8 mouse cellular contexts compared by ENCODE assay signal in genomic region chrX:53268856-53269255, GRCm38 (mm10). TPM values are rescaled to one million over a fixed set of nuclear protein-coding genes. Genes with fewer than 3 reads are reported as not detected.
DNase-seq lines count a peak whose midpoint lies in the region; ATAC-seq lines count a peak whose summit lies in the region.

No protein-coding gene starts in this region.

- peak overlapping the region; percentile 56 for H3K9ac ChIP-seq in heart, embryonic 15.5 days
- peak overlapping the region; percentile 44; the same call in 1 of the 2 replicates for H3K9ac ChIP-seq in neural tube, embryonic 14.5 days (replicated peaks; ENCODE audit: low read depth, low read length)

- H3K9me3 ChIP-seq in forebrain, embryonic 10.5 days: no peaks in the 10 kb centered on the region
- no peaks in the 10 kb centered on the region for H3K9me3 ChIP-seq in heart, embryonic 15.5 days (replicated peaks)
- no peaks in the 10 kb centered on the region for H3K9me3 ChIP-seq in neural tube, embryonic 14.5 days (ENCODE audit: control insufficient read depth, low read length)

- peak overlapping the region; percentile 88 for H3K4me2 ChIP-seq in heart, embryonic 15.5 days
- H3K4me2 ChIP-seq in neural tube, embryonic 14.5 days (ENCODE audit: low read depth, low read length): peak overlapping the region; percentile 52

- H3K4me1 ChIP-seq in forebrain, embryonic 10.5 days: peaks cover 15% of the 10 kb centered on the region
- peaks cover 6% of the 10 kb centered on the region; the same call in 1 of the 2 replicates for H3K4me1 ChIP-seq in heart, embryonic 15.5 days (replicated peaks)
- H3K4me1 ChIP-seq in neural tube, embryonic 14.5 days (ENCODE audit: control insufficient read depth, insufficient read depth, low read length): no peaks in the 10 kb centered on the region

- H3K36me3 ChIP-seq in forebrain, embryonic 10.5 days (replicated peaks): no peaks in the 10 kb centered on the region
- no peaks in the 10 kb centered on the region for H3K36me3 ChIP-seq in heart, embryonic 15.5 days
- H3K36me3 ChIP-seq in neural tube, embryonic 14.5 days (ENCODE audit: control insufficient read depth, insufficient read depth, low read length): no peaks in the 10 kb centered on the region

- peak; percentile 71 for DNase-seq in ES-CJ7 (ENCODE audit: low read depth, low spot score)
- peak; percentile 37 for DNase-seq in c-Kit-positive CD71-positive TER-119-negative erythroid progenitor cells, embryonic 14.5 days (ENCODE audit: low read depth)
- DNase-seq in forebrain, embryonic 10.5 days (ENCODE audit: extremely low spot score, low spot score): peak; percentile 74
- peak; percentile 70 to 85 for DNase-seq in kidney, postnatal 25 days
- peak; percentile 74 to 76 for DNase-seq in lung, adult 18-20 months
- peak; percentile 60 for DNase-seq in testis, postnatal 14 days (ENCODE audit: low spot score)

- H3K27me3 ChIP-seq in forebrain, embryonic 10.5 days (ENCODE audit: poor library complexity, severe bottlenecking): no peaks in the 10 kb centered on the region
- no peaks in the 10 kb centered on the region for H3K27me3 ChIP-seq in heart, embryonic 15.5 days
- no peaks in the 10 kb centered on the region for H3K27me3 ChIP-seq in neural tube, embryonic 14.5 days (ENCODE audit: control insufficient read depth, insufficient read depth, low read length)

- peak overlapping the region; percentile 65 for H3K4me3 ChIP-seq in forebrain, embryonic 10.5 days
- H3K4me3 ChIP-seq in heart, embryonic 15.5 days: peak overlapping the region; percentile 68
- H3K4me3 ChIP-seq in neural tube, embryonic 14.5 days (ENCODE audit: low read depth, low read length): peak overlapping the region; percentile 52

- peak; percentile 83 for ATAC-seq in heart, embryonic 15.5 days (replicated peaks; ENCODE audit: insufficient number of reproducible peaks, insufficient read depth, low FRiP score, low read depth)
- peak; percentile 92 for ATAC-seq in neural tube, embryonic 14.5 days (ENCODE audit: low read depth)

- WGBS in forebrain, embryonic 10.5 days: 18% methylated on average over 10 of the region's 10 CpGs
- WGBS in heart, embryonic 15.5 days: 25% methylated on average over 10 of the region's 10 CpGs
- WGBS in neural tube, embryonic 14.5 days: 28% methylated on average over 10 of the region's 10 CpGs

- peak overlapping the region; percentile 89 for H3K27ac ChIP-seq in forebrain, embryonic 10.5 days
- peak overlapping the region; percentile 81 for H3K27ac ChIP-seq in heart, embryonic 15.5 days
- no peak overlapping the region for H3K27ac ChIP-seq in neural tube, embryonic 14.5 days (ENCODE audit: low read depth, low read length)

RNA-seq across cellular contexts. Expression of gene Fam122b, which starts 0.7 kb away (rescaled TPM):
- 7.4 and 7.9 TPM in 2 replicates for polyA plus RNA-seq in forebrain, embryonic 10.5 days (2016; fragmentation: Nextera tagmentation; extraction: Ambion mirVana)
- 22.5 and 23.1 TPM in 2 replicates for polyA plus RNA-seq in heart, embryonic 15.5 days (2015; fragmentation: Nextera tagmentation; extraction: Ambion mirVana)
- polyA plus RNA-seq in neural tube, embryonic 14.5 days (2014; fragmentation: Nextera tagmentation; extraction: Ambion mirVana): 3.6 and 4.0 TPM in 2 replicates

RNA-seq across cellular contexts. Expression of gene Fam122c, which starts 4.4 kb away (rescaled TPM):
- not detected in 2 replicates for polyA plus RNA-seq in forebrain, embryonic 10.5 days (2016; fragmentation: Nextera tagmentation; extraction: Ambion mirVana)
- polyA plus RNA-seq in heart, embryonic 15.5 days (2015; fragmentation: Nextera tagmentation; extraction: Ambion mirVana): not detected in 2 replicates
- not detected in 2 replicates for polyA plus RNA-seq in neural tube, embryonic 14.5 days (2014; fragmentation: Nextera tagmentation; extraction: Ambion mirVana)

RNA-seq across cellular contexts. Expression of gene Plac1, which starts 28.9 kb away (rescaled TPM):
- polyA plus RNA-seq in forebrain, embryonic 10.5 days (2016; fragmentation: Nextera tagmentation; extraction: Ambion mirVana): 2.0 and 3.4 TPM in 2 replicates
- polyA plus RNA-seq in heart, embryonic 15.5 days (2015; fragmentation: Nextera tagmentation; extraction: Ambion mirVana): 5.8 TPM in 2 replicates
- 0.50 TPM in 1 of 2 replicates, not detected in the other for polyA plus RNA-seq in neural tube, embryonic 14.5 days (2014; fragmentation: Nextera tagmentation; extraction: Ambion mirVana)
